Mouse (Mus musculus): ENCODE results near the gene Sept1.

GRCm38 (mm10) chr7:127165607-127166493 lies 67.1 kb downstream of the Sept1 start:
- TF ChIP-seq POLR2A (IDR thresholded peaks at IDR 0.05; ENCODE audit: insufficient read length, low read depth), result no peak
- no peak for TF ChIP-seq MYOD1 (IDR thresholded peaks at IDR 0.05; ENCODE audit: control insufficient read depth in 1 of 3, insufficient read length in 2 of 3, low read depth in 2 of 3)
- no peak for TF ChIP-seq E2F4 (IDR thresholded peaks at IDR 0.05; ENCODE audit: insufficient read depth)
- TF ChIP-seq POLR2AphosphoS2 (IDR thresholded peaks at IDR 0.05; ENCODE audit: insufficient read length, low read depth), result no peak
- TF ChIP-seq USF1 (IDR thresholded peaks at IDR 0.05; ENCODE audit: low read depth), result no peak
- no peak for TF ChIP-seq SRF (IDR thresholded peaks at IDR 0.05; ENCODE audit: control insufficient read depth, insufficient read length, low read depth)
- no peak for TF ChIP-seq MAX (IDR thresholded peaks at IDR 0.05; ENCODE audit: low read depth)

All from myocyte (in vitro differentiated cells).